Mouse (Mus musculus): ENCODE measurements at regions not wholly inside any gene's neighbourhood (a gene's known extent, or its start where the extent isn't known, plus 50 kb on each side); places are given as distances from the start of the nearest gene placed in this dataset.

- DNase-seq: no peak
- intact Hi-C loops (cut with DNase I): no loop called here
Measured at GRCm38 (mm10) chr12:70710311-70710710, 115.0 kb upstream of the Frmd6 start.

GRCm38 (mm10) chr12:70711030-70711429 lies 114.3 kb upstream of the Frmd6 start:
- intact Hi-C loops (cut with DNase I): no loop called here

GRCm38 (mm10) chr12:70712322-70713024 lies 112.8 kb upstream of the Frmd6 start:
- intact Hi-C loops (cut with DNase I): no loop called here
- no peak for DNase-seq

More at GRCm38 (mm10) chr12:70711030-70711429, 114.3 kb upstream of the Frmd6 start:
- no peak for DNase-seq

GRCm38 (mm10) chr12:70713499-70714280 lies 111.6 kb upstream of the Frmd6 start:
- intact Hi-C loops (cut with DNase I): no loop called here
- DNase-seq: no peak

GRCm38 (mm10) chr12:70714281-70714679 lies 111.0 kb upstream of the Frmd6 start:
- intact Hi-C loops (cut with DNase I): no loop called here
- no peak for DNase-seq

- intact Hi-C loops (cut with DNase I): no loop called here
- no peak for DNase-seq
Measured at GRCm38 (mm10) chr12:70715836-70716235, 109.5 kb upstream of the Frmd6 start.

GRCm38 (mm10) chr12:70718602-70719001 lies 106.7 kb upstream of the Frmd6 start:
- intact Hi-C loops (cut with DNase I): no loop called here
- no peak for DNase-seq

GRCm38 (mm10) chr12:70719255-70719654 lies 106.1 kb upstream of the Frmd6 start:
- intact Hi-C loops (cut with DNase I): no loop called here
- no peak for DNase-seq

GRCm38 (mm10) chr12:70720178-70720894 lies 105.0 kb upstream of the Frmd6 start:
- intact Hi-C loops (cut with DNase I): no loop called here
- DNase-seq: no peak

GRCm38 (mm10) chr12:70725326-70725725 lies 100.0 kb upstream of the Frmd6 start:
- no peak for DNase-seq

GRCm38 (mm10) chr12:70727496-70728259 lies 97.6 kb upstream of the Frmd6 start:
- DNase-seq: no peak

More at GRCm38 (mm10) chr12:70725326-70725725, 100.0 kb upstream of the Frmd6 start:
- intact Hi-C loops (cut with DNase I): no loop called here

GRCm38 (mm10) chr12:70728407-70728806 lies 96.9 kb upstream of the Frmd6 start:
- intact Hi-C loops (cut with DNase I): no loop called here
- DNase-seq: no peak

More at GRCm38 (mm10) chr12:70727496-70728259, 97.6 kb upstream of the Frmd6 start:
- intact Hi-C loops (cut with DNase I): no loop called here

- intact Hi-C loops (cut with DNase I): no loop called here
- DNase-seq: no peak
Measured at GRCm38 (mm10) chr12:70729961-70730360, 95.4 kb upstream of the Frmd6 start.

- intact Hi-C loops (cut with DNase I): no loop called here
Measured at GRCm38 (mm10) chr12:70731498-70731897, 93.8 kb upstream of the Frmd6 start.

GRCm38 (mm10) chr12:70732591-70732990 lies 92.7 kb upstream of the Frmd6 start:
- intact Hi-C loops (cut with DNase I): no loop called here
- no peak for DNase-seq

More at GRCm38 (mm10) chr12:70731498-70731897, 93.8 kb upstream of the Frmd6 start:
- no peak for DNase-seq

GRCm38 (mm10) chr12:70738554-70738953 lies 86.8 kb upstream of the Frmd6 start:
- no peak for DNase-seq
- intact Hi-C loops (cut with DNase I): no loop called here

GRCm38 (mm10) chr12:70739316-70739715 lies 86.0 kb upstream of the Frmd6 start:
- intact Hi-C loops (cut with DNase I): no loop called here
- no peak for DNase-seq

GRCm38 (mm10) chr12:70739766-70740165 lies 85.5 kb upstream of the Frmd6 start:
- intact Hi-C loops (cut with DNase I): no loop called here
- no peak for DNase-seq

GRCm38 (mm10) chr12:70742836-70743235 lies 82.5 kb upstream of the Frmd6 start:
- DNase-seq: no peak
- intact Hi-C loops (cut with DNase I): no loop called here

- DNase-seq: no peak
- intact Hi-C loops (cut with DNase I): no loop called here
Measured at GRCm38 (mm10) chr12:70745681-70746080, 79.6 kb upstream of the Frmd6 start.

- intact Hi-C loops (cut with DNase I): no loop called here
- DNase-seq: no peak
Measured at GRCm38 (mm10) chr12:70749651-70750050, 75.7 kb upstream of the Frmd6 start.
